Mouse (Mus musculus) stomach, postnatal 0 days (tissue): Measurements from ENCODE around the gene Kcne1l. TPM values are rescaled to one million over a fixed set of nuclear protein-coding genes. Genes with fewer than 3 reads are reported as not detected.
A peak's percentile ranks its signal among the peaks of the same experiment; 100 is the strongest.

ENCODE experiments used
- ATAC-seq: fragments of 200-750 bp; cut with Nextera tagmentation; 2 replicates; pipeline ENCODE4 v1.8.0; 2017; ENCODE audit not compliant: low FRiP score, low TSS enrichment
- DNase-seq: peaks from one replicate; pipeline ENCODE4 v3.0.0-alpha.2; 2016; ENCODE audit warnings: low spot score
- H3K27ac ChIP-seq: fragments of 300-500 bp; sonication (generic); replicated peaks from 2 replicates; pipeline ENCODE4 v1.5.1; 2014; ENCODE audit warnings: mild to moderate bottlenecking, control low read depth
- H3K27me3 ChIP-seq: fragments of 300-500 bp; sonication (generic); 2 replicates; pipeline ENCODE4 v1.6.1; 2014; ENCODE audit warnings: low read length; ENCODE audit not compliant: control insufficient read depth, insufficient read depth
- H3K36me3 ChIP-seq: fragments of 300-500 bp; sonication (generic); 2 replicates; pipeline ENCODE4 v1.6.1; 2014; ENCODE audit warnings: low read length, mixed read lengths; ENCODE audit not compliant: control insufficient read depth, insufficient read depth
- H3K4me1 ChIP-seq: fragments of 300-500 bp; sonication (generic); replicated peaks from 2 replicates; pipeline ENCODE4 v1.6.1; 2014; ENCODE audit warnings: antibody characterized with exemption; ENCODE audit not compliant: control insufficient read depth, insufficient read depth
- H3K4me2 ChIP-seq: fragments of 300-500 bp; sonication (generic); replicated peaks from 2 replicates; pipeline ENCODE4 v1.6.1; 2014; ENCODE audit warnings: low read depth, mild to moderate bottlenecking, control low read depth, moderate library complexity
- H3K4me3 ChIP-seq: fragments of 300-500 bp; sonication (generic); 2 replicates; pipeline ENCODE4 v1.5.1; 2014; ENCODE audit warnings: low read depth, low read length, control low read depth
- H3K9ac ChIP-seq: fragments of 300-500 bp; sonication (generic); 2 replicates; pipeline ENCODE4 v1.6.1; 2014; ENCODE audit warnings: mild to moderate bottlenecking, low read length, control low read depth, mixed read lengths
- H3K9me3 ChIP-seq: fragments of 300-500 bp; sonication (generic); 2 replicates; pipeline ENCODE4 v1.6.1; 2016; ENCODE audit warnings: low read length; ENCODE audit not compliant: control insufficient read depth
- CTCF ChIP-seq: IDR thresholded peaks from 2 replicates; pipeline ENCODE4 v1.5.1; 2016; ENCODE audit warnings: antibody characterized with exemption, low read depth, mild to moderate bottlenecking, moderate library complexity
- EP300 ChIP-seq: optimal IDR thresholded peaks from 2 replicates; pipeline ENCODE3; 2016; ENCODE audit warnings: antibody characterized with exemption
- WGBS: fragments of 180-500 bp; shearing (Covaris S2); extraction: QIAGEN DNeasy Blood & Tissue Kit; methylation state at CpG from one replicate; pipeline ENCODE4 v1.1.7; 2014; 5-methylcytosine and 5-hydroxymethylcytosine counted together
- polyA plus RNA-seq: library from polyadenylated mRNA; unstranded; fragments of >200 nt; fragmentation: Nextera tagmentation; extraction: Ambion mirVana; gene quantifications from 2 replicates; pipeline ENCODE4 v1.2.1, GENCODE M21; 2015

Gene Kcne1l
- polyA plus RNA-seq, 1 experiment from 2014 or later, result 11.3 TPM

- no peak overlapping the region for H3K9ac ChIP-seq
- no peaks in the 10 kb centered on the region for H3K36me3 ChIP-seq
- ATAC-seq, result peak; percentile 42; the same call in 1 of the 2 replicates
- no peak for TF ChIP-seq EP300
- peak; percentile 82 for TF ChIP-seq CTCF
- H3K4me2 ChIP-seq, result no peak overlapping the region
- no peaks in the 10 kb centered on the region for H3K4me1 ChIP-seq
- no peaks in the 10 kb centered on the region for H3K9me3 ChIP-seq
- DNase-seq, result peak; percentile 68
- WGBS, result 54% methylated on average over 11 of the region's 11 CpGs
- H3K4me3 ChIP-seq, result no peak overlapping the region
- no peak overlapping the region for H3K27ac ChIP-seq
- no peaks in the 10 kb centered on the region for H3K27me3 ChIP-seq
These were observed 8.4 kb upstream of the Kcne1l start for GRCm38 (mm10) chrX:142314307-142315024.

- 42% methylated on average over 5 of the region's 5 CpGs for WGBS
- DNase-seq (peak; percentile 19), ATAC-seq (no peak)
These were observed 4.3 kb upstream of the Kcne1l start for GRCm38 (mm10) chrX:142310431-142310830.

GRCm38 (mm10) chrX:142305010-142305868 lies 855 bp downstream of the Kcne1l start:
- Histone ChIP-seq H3K36me3 (no peaks in the 10 kb centered on the region), H3K4me3 (0 out of 2 replicates have a peak overlapping the region, but pooled peaks have one; percentile 20), H3K4me1 (0 out of 2 replicates have a peak, but pooled peaks cover 2% of the 10 kb centered on the region), H3K4me2 (peak overlapping the region; percentile 41), H3K27ac (no peak overlapping the region), H3K27me3 (no peaks in the 10 kb centered on the region), H3K9me3 (no peaks in the 10 kb centered on the region), H3K9ac (0 out of 2 replicates have a peak overlapping the region, but pooled peaks have one; percentile 13)
- WGBS, result 31% methylated on average over 35 of the region's 35 CpGs
- TF ChIP-seq EP300 (no peak), CTCF (no peak)
- DNase-seq (no peak), ATAC-seq (peak; percentile 38; the same call in 1 of the 2 replicates)

More at GRCm38 (mm10) chrX:142310431-142310830, 4.3 kb upstream of the Kcne1l start:
- Histone ChIP-seq H3K9me3 (no peaks in the 10 kb centered on the region), H3K4me3 (no peak overlapping the region), H3K4me2 (no peak overlapping the region), H3K4me1 (0 out of 2 replicates have a peak, but pooled peaks cover 2% of the 10 kb centered on the region), H3K9ac (no peak overlapping the region), H3K27me3 (no peaks in the 10 kb centered on the region), H3K27ac (no peak overlapping the region), H3K36me3 (no peaks in the 10 kb centered on the region)
- no peak for TF ChIP-seq EP300
- TF ChIP-seq CTCF, result no peak

- no peak overlapping the region for H3K4me3 ChIP-seq
- H3K9me3 ChIP-seq, result no peaks in the 10 kb centered on the region
- DNase-seq (no peak), ATAC-seq (no peak)
- 0 out of 2 replicates have a peak, but pooled peaks cover 2% of the 10 kb centered on the region for H3K4me1 ChIP-seq
- no peak overlapping the region for H3K4me2 ChIP-seq
- no peak for TF ChIP-seq EP300
- no peak for TF ChIP-seq CTCF
- H3K27me3 ChIP-seq, result no peaks in the 10 kb centered on the region
- H3K27ac ChIP-seq, result no peak overlapping the region
- no peak overlapping the region for H3K9ac ChIP-seq
- H3K36me3 ChIP-seq, result no peaks in the 10 kb centered on the region
These were observed 1.5 kb downstream of the Kcne1l start for GRCm38 (mm10) chrX:142304592-142304991.

- 39% methylated on average over 2 of the region's 2 CpGs for WGBS
These were observed 2.6 kb downstream of the Kcne1l start for GRCm38 (mm10) chrX:142303456-142303855.

More at GRCm38 (mm10) chrX:142303456-142303855, 2.6 kb downstream of the Kcne1l start:
- no peak for TF ChIP-seq CTCF
- TF ChIP-seq EP300, result no peak
- Histone ChIP-seq H3K27ac (no peak overlapping the region), H3K4me1 (0 out of 2 replicates have a peak, but pooled peaks cover 2% of the 10 kb centered on the region), H3K27me3 (no peaks in the 10 kb centered on the region), H3K36me3 (no peaks in the 10 kb centered on the region), H3K4me2 (no peak overlapping the region), H3K4me3 (no peak overlapping the region), H3K9ac (no peak overlapping the region), H3K9me3 (no peaks in the 10 kb centered on the region)
- ATAC-seq (no peak), DNase-seq (no peak)
